Mouse (Mus musculus) megakaryocyte, adult 5-6 weeks (primary cell): ENCODE results near the gene Btbd1. TPM values are rescaled to one million over a fixed set of nuclear protein-coding genes. Genes with fewer than 3 reads are reported as not detected.

Source experiments
- ATAC-seq: 2 replicates; pipeline ENCODE4 v1.8.0; 2016; ENCODE audit warnings: mild to moderate bottlenecking, inconsistent platforms; ENCODE audit not compliant: poor library complexity, severe bottlenecking
- total RNA-seq, 2 experiments: library from RNA; stranded (forward) in 1 of 2; stranded (reverse) in 1 of 2; fragments of 153-499, 151-499 nt in 1 of 2; fragments of 221-1000, 200-1000 nt in 1 of 2; gene quantifications; 2 replicates each; pipeline versions ENCODE4 v1.2.3 to v1.2.4; 2015 to 2017

The Btbd1 gene
- total RNA-seq (2015), result 49.7 and 59.4 TPM in 2 replicates
- 110 and 111 TPM in 2 replicates for total RNA-seq (2017)

- peak; percentile 78 for ATAC-seq
Observed at GRCm38 (mm10) chr7:81829379-81829894, at the start of gene Btbd1. TSS of gene Btbd1 (minus strand) at chr7:81829431.

GRCm38 (mm10) chr7:81875372-81875771 lies 46.1 kb upstream of the Btbd1 start:
- ATAC-seq, result no peak

- ATAC-seq, result no peak
Observed at GRCm38 (mm10) chr7:81874636-81875035, 45.4 kb upstream of the Btbd1 start.

GRCm38 (mm10) chr7:81873807-81874206 lies 44.6 kb upstream of the Btbd1 start:
- no peak for ATAC-seq

GRCm38 (mm10) chr7:81872493-81873013 lies 43.3 kb upstream of the Btbd1 start:
- no peak for ATAC-seq

GRCm38 (mm10) chr7:81868158-81868557 lies 38.9 kb upstream of the Btbd1 start:
- peak; percentile 88 for ATAC-seq

- ATAC-seq, result no peak
Observed at GRCm38 (mm10) chr7:81867231-81867930, 38.1 kb upstream of the Btbd1 start.

- ATAC-seq, result no peak
Observed at GRCm38 (mm10) chr7:81865937-81866336, 36.7 kb upstream of the Btbd1 start.

GRCm38 (mm10) chr7:81864552-81864951 lies 35.3 kb upstream of the Btbd1 start:
- ATAC-seq, result no peak

GRCm38 (mm10) chr7:81862587-81863583 lies 33.7 kb upstream of the Btbd1 start:
- ATAC-seq, result peak; percentile 48

- ATAC-seq, result no peak
Observed at GRCm38 (mm10) chr7:81861921-81862320, 32.7 kb upstream of the Btbd1 start.

- ATAC-seq, result no peak
Observed at GRCm38 (mm10) chr7:81861461-81861860, 32.2 kb upstream of the Btbd1 start.

GRCm38 (mm10) chr7:81860996-81861395 lies 31.8 kb upstream of the Btbd1 start:
- ATAC-seq, result peak; percentile 13; the same call in 1 of the 2 replicates

GRCm38 (mm10) chr7:81860071-81860470 lies 30.8 kb upstream of the Btbd1 start:
- ATAC-seq, result peak; percentile 48

GRCm38 (mm10) chr7:81858968-81859721 lies 29.9 kb upstream of the Btbd1 start, which contains the start of gene Tm6sf1:
TSS of gene Tm6sf1 (plus strand) at chr7:81859001.
- ATAC-seq, result peak; percentile 20

GRCm38 (mm10) chr7:81858236-81858635 lies 29.0 kb upstream of the Btbd1 start:
- no peak for ATAC-seq

GRCm38 (mm10) chr7:81856221-81856620 lies 27.0 kb upstream of the Btbd1 start:
- peak; percentile 11; the same call in 1 of the 2 replicates for ATAC-seq

GRCm38 (mm10) chr7:81855694-81856093 lies 26.5 kb upstream of the Btbd1 start, which contains the start of gene Gm10160:
TSS of gene Gm10160 (minus strand) at chr7:81855794.
- ATAC-seq, result no peak

- ATAC-seq, result peak; percentile 56
Observed at GRCm38 (mm10) chr7:81854568-81855307, 25.5 kb upstream of the Btbd1 start.
